Comparison of ENCODE assay signal across 8 mouse cellular contexts in genomic region chr9:44488416-44488815, GRCm38 (mm10). TPM values are rescaled to one million over a fixed set of nuclear protein-coding genes. Genes with fewer than 3 reads are reported as not detected.
DNase-seq lines count a peak whose midpoint lies in the region; ATAC-seq and TF ChIP-seq lines count a peak whose summit lies in the region.

No protein-coding gene starts in this region.

- peak overlapping the region; percentile 85 for H3K4me2 ChIP-seq in heart, postnatal 0 days (ENCODE audit: low read depth, low read length)
- peak overlapping the region; percentile 81 for H3K4me2 ChIP-seq in limb, embryonic 15.5 days

- H3K27ac ChIP-seq in brown adipose tissue, adult 24 weeks (replicated peaks; ENCODE audit: low read depth, low read length): peak overlapping the region; percentile 96
- H3K27ac ChIP-seq in heart, postnatal 0 days (ENCODE audit: low read depth): peak overlapping the region; percentile 93
- peak overlapping the region; percentile 99 for H3K27ac ChIP-seq in limb, embryonic 15.5 days
- peak overlapping the region; percentile 50; the same call in 1 of the 2 replicates for H3K27ac ChIP-seq in olfactory bulb, adult 2 months (ENCODE audit: insufficient read depth, low read depth, low read length)

- TF ChIP-seq CTCF in heart, postnatal 0 days (IDR thresholded peaks at IDR 0.05; ENCODE audit: low read depth): no peak
- no peak for TF ChIP-seq CTCF in olfactory bulb, adult 2 months (IDR thresholded peaks at IDR 0.05; ENCODE audit: insufficient read depth, low read depth, low read length)

- WGBS in heart, postnatal 0 days: 9% methylated on average over 8 of the region's 8 CpGs
- 10% methylated on average over 8 of the region's 8 CpGs for WGBS in limb, embryonic 15.5 days
- 24% methylated on average over 8 of the region's 8 CpGs for WGBS in olfactory bulb, adult 2 months

- peak overlapping the region; percentile 51 for H3K4me3 ChIP-seq in brown adipose tissue, adult 24 weeks (ENCODE audit: insufficient read depth, low read depth, low read length)
- peak overlapping the region; percentile 97 for H3K4me3 ChIP-seq in heart, postnatal 0 days (ENCODE audit: low read depth, low read length)
- peak overlapping the region; percentile 98 for H3K4me3 ChIP-seq in limb, embryonic 15.5 days
- no peak overlapping the region for H3K4me3 ChIP-seq in olfactory bulb, adult 2 months (ENCODE audit: insufficient read depth, low read depth, low read length)

- H3K36me3 ChIP-seq in heart, postnatal 0 days (replicated peaks; ENCODE audit: control insufficient read depth, insufficient read depth, low read length): peaks cover 8% of the 10 kb centered on the region; the same call in 1 of the 2 replicates
- H3K36me3 ChIP-seq in limb, embryonic 15.5 days: peaks cover 13% of the 10 kb centered on the region

- TF ChIP-seq POLR2A in olfactory bulb, adult 2 months (IDR thresholded peaks at IDR 0.05; ENCODE audit: insufficient read depth, low read depth, low read length): no peak

- 0 out of 2 replicates have a peak overlapping the region, but pooled peaks have one; percentile 10 for H3K9ac ChIP-seq in heart, postnatal 0 days (replicated peaks; ENCODE audit: low read depth, low read length)
- peak overlapping the region; percentile 20; the same call in 1 of the 2 replicates for H3K9ac ChIP-seq in limb, embryonic 15.5 days

- ATAC-seq in heart, postnatal 0 days (ENCODE audit: insufficient read depth, low read depth): no peak
- ATAC-seq in limb, embryonic 15.5 days (ENCODE audit: insufficient number of reproducible peaks, low FRiP score, low TSS enrichment, low read depth): 0 out of 2 replicates have a peak, but pooled peaks have one; percentile 16

- H3K4me1 ChIP-seq in brown adipose tissue, adult 24 weeks (ENCODE audit: control insufficient read depth, insufficient read depth, insufficient read length, low read length): peaks cover 44% of the 10 kb centered on the region
- H3K4me1 ChIP-seq in heart, postnatal 0 days (ENCODE audit: control insufficient read depth, insufficient read depth): peaks cover 79% of the 10 kb centered on the region
- peaks cover 92% of the 10 kb centered on the region for H3K4me1 ChIP-seq in limb, embryonic 15.5 days
- peaks cover 81% of the 10 kb centered on the region for H3K4me1 ChIP-seq in olfactory bulb, adult 2 months (ENCODE audit: control insufficient read depth, insufficient read depth, low read length)

- DNase-seq in cerebellum, adult 8-10 months: peak; percentile 13
- no peak for DNase-seq in cerebellum, postnatal 14 days
- no peak for DNase-seq in heart, postnatal 0 days (ENCODE audit: low spot score)
- no peak for DNase-seq in retina, embryonic 14.5 days (ENCODE audit: low spot score)
- DNase-seq in left cerebral cortex, adult 11 months (ENCODE audit: low spot score): no peak

- H3K27me3 ChIP-seq in heart, postnatal 0 days (ENCODE audit: control insufficient read depth, insufficient read depth, low read length): no peaks in the 10 kb centered on the region
- no peaks in the 10 kb centered on the region for H3K27me3 ChIP-seq in limb, embryonic 15.5 days

- TF ChIP-seq EP300 in heart, postnatal 0 days (IDR thresholded peaks at IDR 0.05; ENCODE audit: low read depth): no peak

- no peaks in the 10 kb centered on the region for H3K9me3 ChIP-seq in heart, postnatal 0 days (replicated peaks; ENCODE audit: control insufficient read depth, low read length)
- H3K9me3 ChIP-seq in limb, embryonic 15.5 days: no peaks in the 10 kb centered on the region

RNA-seq across cellular contexts. Expression of gene Bcl9l, which starts 5.8 kb away (rescaled TPM):
- polyA plus RNA-seq in brown adipose tissue, adult 24 weeks (2012; ENCODE audit: insufficient read depth, insufficient read length, missing spikeins): 19.2 and 24.4 TPM in 2 replicates
- 12.4 and 33.9 TPM in 2 replicates for total RNA-seq in heart, postnatal 0 days (2014; rRNA removed; ENCODE audit: low replicate concordance)
- polyA plus RNA-seq in heart, postnatal 0 days (2015; fragmentation: Nextera tagmentation; extraction: Ambion mirVana): 4.4 and 5.2 TPM in 2 replicates
- polyA plus RNA-seq in limb, embryonic 15.5 days (2015; fragmentation: Nextera tagmentation; extraction: Ambion mirVana): 16.8 and 18.5 TPM in 2 replicates
- not detected in 2 replicates for polyA plus RNA-seq in olfactory bulb, adult 2 months (2012; ENCODE audit: insufficient read depth, insufficient read length, low replicate concordance, missing spikeins)

RNA-seq across cellular contexts. Expression of gene Upk2, which starts 33.6 kb away (rescaled TPM):
- not detected in 2 replicates for polyA plus RNA-seq in brown adipose tissue, adult 24 weeks (2012; ENCODE audit: insufficient read depth, insufficient read length, missing spikeins)
- total RNA-seq in heart, postnatal 0 days (2014; rRNA removed; ENCODE audit: low replicate concordance): 18.0 TPM in 1 of 2 replicates, not detected in the other
- polyA plus RNA-seq in heart, postnatal 0 days (2015; fragmentation: Nextera tagmentation; extraction: Ambion mirVana): not detected in 2 replicates
- 0.37 and 0.45 TPM in 2 replicates for polyA plus RNA-seq in limb, embryonic 15.5 days (2015; fragmentation: Nextera tagmentation; extraction: Ambion mirVana)
- not detected in 2 replicates for polyA plus RNA-seq in olfactory bulb, adult 2 months (2012; ENCODE audit: insufficient read depth, insufficient read length, low replicate concordance, missing spikeins)

RNA-seq across cellular contexts. Expression of gene Foxr1, which starts 47.5 kb away (rescaled TPM):
- not detected in 2 replicates for polyA plus RNA-seq in brown adipose tissue, adult 24 weeks (2012; ENCODE audit: insufficient read depth, insufficient read length, missing spikeins)
- not detected in 2 replicates for total RNA-seq in heart, postnatal 0 days (2014; rRNA removed; ENCODE audit: low replicate concordance)
- polyA plus RNA-seq in heart, postnatal 0 days (2015; fragmentation: Nextera tagmentation; extraction: Ambion mirVana): not detected in 2 replicates
- not detected in 2 replicates for polyA plus RNA-seq in limb, embryonic 15.5 days (2015; fragmentation: Nextera tagmentation; extraction: Ambion mirVana)
- polyA plus RNA-seq in olfactory bulb, adult 2 months (2012; ENCODE audit: insufficient read depth, insufficient read length, low replicate concordance, missing spikeins): not detected in 2 replicates
